Mouse (Mus musculus) colon, adult 2 months (tissue): ENCODE measurements around the gene Smim12. TPM values are rescaled to one million over a fixed set of nuclear protein-coding genes. Genes with fewer than 3 reads are reported as not detected.

Source experiments
- polyA plus RNA-seq: library from polyadenylated mRNA; depleted of rRNA; stranded (reverse); fragments of >200 nt; gene quantifications from 2 replicates; pipeline ENCODE4 v1.2.3, GENCODE M21; 2012; rRNA removed

Gene Smim12
- 32.6 and 36.4 TPM in 2 replicates for polyA plus RNA-seq

DNA sequence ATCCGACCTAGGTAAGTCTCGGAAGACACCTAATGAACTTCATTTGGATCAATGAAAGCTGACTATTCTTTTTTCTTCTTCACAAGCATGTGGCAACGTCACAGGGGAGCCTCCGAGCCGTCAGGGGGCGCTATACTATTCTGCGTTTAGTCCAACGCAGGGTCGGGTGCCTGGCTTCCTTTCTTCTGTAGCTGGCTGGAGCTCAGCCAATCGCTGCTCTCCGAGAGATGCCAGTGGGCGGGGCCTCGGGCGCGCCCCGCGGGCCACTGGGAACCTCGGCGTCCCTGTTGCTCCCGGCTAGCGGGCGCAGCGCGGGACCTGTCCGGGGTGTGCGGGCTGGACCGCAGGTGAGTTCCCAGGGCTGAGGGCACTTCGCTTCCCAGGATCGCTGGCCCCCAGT is at the start of gene Smim12:
Gene Smim12, plus strand, starts transcription at position 233 of the 400 bp plus-strand sequence.

Other genes starting within 250 kb of the Smim12 start
- gene Sfpq, start 222.5 kb upstream of the Smim12 start, polyA plus RNA-seq, result 41.9 and 48.0 TPM in 2 replicates
- gene Zmym1, start 182.6 kb upstream of the Smim12 start, polyA plus RNA-seq, result 0.97 and 1.0 TPM in 2 replicates
- gene Zmym6, start 166.4 kb upstream of the Smim12 start, polyA plus RNA-seq, result 2.0 and 2.1 TPM in 2 replicates
- gene Tmem35b, start 120.1 kb upstream of the Smim12 start, polyA plus RNA-seq, result 13.4 and 17.1 TPM in 2 replicates
- gene Dlgap3, start 74.6 kb upstream of the Smim12 start, polyA plus RNA-seq, result 1.3 and 1.5 TPM in 2 replicates
- gene Gja4, start 70.3 kb downstream of the Smim12 start, polyA plus RNA-seq, result 15.6 and 17.4 TPM in 2 replicates
- gene Gjb3, start 87.1 kb downstream of the Smim12 start, polyA plus RNA-seq, result 75.2 and 77.0 TPM in 2 replicates
- gene Gjb4, start 110.3 kb downstream of the Smim12 start, polyA plus RNA-seq, result 3.6 and 4.1 TPM in 2 replicates
- 6.6 and 8.3 TPM in 2 replicates for gene Gjb5, start 114.4 kb downstream of the Smim12 start, polyA plus RNA-seq